Mouse (Mus musculus): Measurements from ENCODE around the gene Afap1.

Afap1 gene

GRCm38 (mm10) chr5:35935939-35936338 lies 42.8 kb downstream of the Afap1 start:
- DNase-seq (ENCODE audit: low spot score), result no peak

- DNase-seq (ENCODE audit: low spot score), result no peak
Measured at GRCm38 (mm10) chr5:35938249-35939223, 45.4 kb downstream of the Afap1 start.

GRCm38 (mm10) chr5:35939958-35940357 lies 46.8 kb downstream of the Afap1 start:
- DNase-seq (ENCODE audit: low spot score), result no peak

DNA sequence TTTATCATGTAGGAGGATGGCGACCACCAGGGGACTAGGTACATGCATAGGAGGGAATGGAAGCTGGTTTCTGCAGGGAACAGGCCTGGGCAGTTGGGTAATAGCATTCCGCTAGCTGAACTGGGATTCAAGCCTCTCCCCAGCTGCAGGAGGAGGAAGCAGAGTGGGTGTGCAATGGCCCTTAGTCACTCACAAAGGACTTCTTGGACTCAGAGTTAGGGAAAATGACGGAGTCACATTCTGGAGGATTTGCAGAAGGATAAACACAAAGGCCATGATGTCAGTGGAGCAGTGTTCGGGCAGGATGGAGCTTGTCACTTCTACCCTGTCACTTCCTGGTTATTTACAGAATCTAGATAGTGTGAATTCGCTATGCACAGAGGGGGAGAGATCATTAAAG lies 50.4 kb downstream of the Afap1 start:
- DNase-seq (ENCODE audit: low spot score), result no peak

- DNase-seq (ENCODE audit: low spot score), result no peak
Measured at GRCm38 (mm10) chr5:35946841-35947240, 53.7 kb downstream of the Afap1 start.

- DNase-seq (ENCODE audit: low spot score), result no peak
Measured at GRCm38 (mm10) chr5:35947427-35947826, 54.3 kb downstream of the Afap1 start.

GRCm38 (mm10) chr5:35948225-35948975 lies 55.3 kb downstream of the Afap1 start:
- DNase-seq (ENCODE audit: low spot score), result no peak

DNA sequence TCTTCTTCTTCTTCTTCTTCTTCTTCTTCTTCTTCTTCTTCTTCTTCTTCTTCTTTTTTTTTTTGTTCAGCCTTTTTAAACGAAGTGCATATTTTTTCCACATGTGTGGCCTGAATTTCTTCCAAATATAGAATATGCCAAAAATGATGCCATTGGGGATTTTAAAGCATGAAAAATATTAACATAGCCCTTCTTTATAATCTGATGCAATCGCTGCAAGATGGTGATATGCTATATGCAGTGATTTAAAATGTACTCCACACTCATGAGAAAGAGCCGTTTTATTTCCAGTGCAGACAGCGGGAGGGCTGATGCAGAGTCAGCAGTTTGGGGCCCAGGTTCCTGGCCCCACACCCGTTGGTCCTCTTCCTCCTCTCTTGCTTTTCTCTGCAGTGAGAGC lies 55.9 kb downstream of the Afap1 start:
- no peak for DNase-seq (ENCODE audit: low spot score)

GRCm38 (mm10) chr5:35950504-35950903 lies 57.4 kb downstream of the Afap1 start:
- DNase-seq (ENCODE audit: low spot score), result no peak

GRCm38 (mm10) chr5:35954055-35954718 lies 61.1 kb downstream of the Afap1 start:
- no peak for DNase-seq (ENCODE audit: low spot score)

DNA sequence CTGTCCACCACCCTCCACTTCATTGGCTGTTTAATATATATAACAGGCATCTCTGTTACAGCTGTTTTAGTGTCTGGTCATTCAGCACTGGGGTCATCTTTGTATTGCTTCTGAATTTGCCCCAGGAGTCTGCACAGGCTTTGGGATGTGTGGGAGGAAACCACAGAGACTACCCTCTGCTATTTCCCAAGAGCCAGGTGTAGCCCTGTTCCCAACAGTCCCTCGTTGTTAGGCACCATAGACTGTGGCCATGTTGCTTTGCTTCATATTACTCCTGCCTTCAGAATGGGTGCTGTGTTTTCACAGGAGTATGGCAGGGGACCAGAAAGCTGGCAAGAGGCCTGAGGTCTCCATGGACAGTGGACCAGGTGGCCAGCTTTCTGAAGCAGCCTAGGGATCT lies 63.1 kb downstream of the Afap1 start:
- DNase-seq (ENCODE audit: low spot score), result no peak

DNA sequence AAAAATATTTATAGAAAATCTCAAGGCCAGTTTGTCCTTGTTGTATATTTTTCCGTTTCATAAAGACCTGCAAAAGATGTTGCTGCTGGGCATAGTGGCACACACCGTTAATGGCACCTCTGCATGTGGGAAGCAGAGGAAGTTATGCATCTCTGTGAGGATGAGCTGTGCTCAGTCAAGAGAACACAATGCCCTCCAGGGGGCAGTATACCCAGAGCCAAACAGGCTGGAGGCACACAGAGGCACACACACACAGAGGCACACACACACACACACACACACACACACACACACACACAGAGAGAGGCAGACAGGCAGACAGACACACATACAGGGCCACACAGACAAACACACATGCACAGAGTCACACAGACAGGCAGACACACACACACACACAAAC lies 65.6 kb downstream of the Afap1 start:
- DNase-seq (ENCODE audit: low spot score), result no peak

GRCm38 (mm10) chr5:35960168-35960567 lies 67.0 kb downstream of the Afap1 start:
- no peak for DNase-seq (ENCODE audit: low spot score)

DNA sequence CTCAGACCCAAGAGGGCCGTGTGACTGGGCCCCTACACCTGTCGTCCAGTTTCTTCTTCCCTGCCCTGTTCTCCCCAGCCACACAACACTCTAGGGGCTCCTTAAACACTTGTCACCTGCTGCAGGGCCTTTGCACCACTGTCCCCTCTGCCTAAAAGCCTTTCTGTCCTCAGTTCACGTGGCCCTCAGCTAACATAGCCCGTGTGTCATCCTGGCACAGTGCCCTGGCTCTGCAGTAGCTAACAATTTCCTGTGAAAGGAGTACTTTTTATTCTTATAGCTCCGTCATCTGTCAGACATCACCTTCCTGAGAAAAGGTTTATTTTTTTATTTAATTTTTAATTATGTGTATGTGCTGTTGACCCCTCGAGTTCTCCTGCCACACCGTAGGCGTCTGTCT lies 68.2 kb downstream of the Afap1 start:
- DNase-seq (ENCODE audit: low spot score), result no peak

- DNase-seq (ENCODE audit: low spot score), result no peak
Measured at GRCm38 (mm10) chr5:35963635-35964034, 70.5 kb downstream of the Afap1 start.

DNA sequence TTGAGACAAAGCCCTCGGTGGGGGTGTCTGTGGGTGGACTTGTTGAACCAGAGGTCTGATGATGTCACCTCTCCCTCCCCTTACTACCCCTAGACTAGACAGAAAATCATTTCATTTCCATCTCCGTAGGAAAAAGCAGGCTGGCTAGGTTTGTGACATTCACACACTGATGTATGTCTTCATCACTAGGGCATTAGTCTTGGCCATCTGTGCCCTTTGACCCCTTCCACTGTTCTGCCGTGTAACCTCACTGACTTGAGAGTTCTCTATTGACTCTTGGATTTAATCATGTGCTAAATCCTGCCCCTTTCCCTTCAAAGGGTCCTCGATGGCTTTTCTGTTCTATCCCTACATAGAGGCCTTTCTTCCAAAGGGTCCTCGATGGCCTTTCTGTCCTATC lies 71.9 kb downstream of the Afap1 start:
- no peak for DNase-seq (ENCODE audit: low spot score)

DNA sequence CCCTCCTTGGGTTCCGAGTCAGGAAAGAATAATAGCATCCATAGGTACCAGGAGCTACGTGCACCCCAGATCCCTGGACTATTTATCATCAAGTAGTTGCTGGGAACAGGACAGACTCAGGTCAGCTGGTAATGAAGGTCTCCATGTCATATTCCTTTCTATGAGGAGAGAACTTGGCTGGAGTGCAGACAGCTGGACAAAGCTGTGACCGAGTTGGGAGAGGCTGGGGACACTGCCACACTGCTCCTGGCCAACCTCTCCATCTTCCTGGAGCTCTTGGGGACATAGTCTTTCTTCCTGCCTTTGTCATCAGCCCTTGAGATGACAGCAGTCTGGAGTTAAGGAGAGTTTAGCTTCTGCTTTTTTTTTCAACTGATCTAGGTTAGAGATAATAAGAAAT lies 76.7 kb downstream of the Afap1 start:
- no peak for DNase-seq (ENCODE audit: low spot score)

DNA sequence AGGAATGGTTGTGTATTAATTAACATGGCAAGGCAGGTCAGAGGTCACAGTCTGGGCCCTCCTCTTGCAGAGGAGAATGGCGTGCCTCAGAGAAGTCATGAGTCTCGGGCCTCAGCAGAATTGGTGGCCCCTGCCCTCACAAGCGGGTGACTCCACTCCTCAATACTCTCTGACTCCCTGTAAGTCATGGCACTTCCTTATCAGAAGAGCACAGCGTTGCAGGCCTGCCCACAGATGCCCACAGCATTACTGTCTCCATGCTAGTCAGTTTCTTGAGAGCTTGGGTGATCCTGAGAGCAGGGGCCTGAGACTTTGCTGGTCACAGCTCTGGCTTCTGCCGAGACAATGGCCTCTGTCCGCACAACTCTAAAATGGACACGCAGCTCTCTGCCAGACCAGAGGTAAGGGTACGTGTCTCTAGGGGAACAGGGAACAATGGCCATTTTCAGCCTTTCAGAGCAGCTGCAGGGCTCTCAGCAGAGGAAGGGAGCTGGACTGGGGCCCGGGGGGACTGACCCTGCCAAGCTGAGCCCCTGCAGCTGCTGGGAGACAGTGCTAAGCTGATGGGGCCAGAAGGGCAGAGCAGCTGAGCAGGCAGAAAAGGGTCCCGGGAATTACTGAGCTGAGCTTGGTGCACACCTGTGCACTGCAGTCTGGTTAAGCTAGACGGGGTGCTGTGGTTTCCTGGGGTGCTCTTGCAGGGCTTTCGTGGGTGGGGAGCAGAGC lies 77.4 kb downstream of the Afap1 start:
- DNase-seq (ENCODE audit: low spot score), result no peak

- no peak for DNase-seq (ENCODE audit: low spot score)
Measured at GRCm38 (mm10) chr5:35971841-35972578, 78.9 kb downstream of the Afap1 start.

GRCm38 (mm10) chr5:35972739-35973138 lies 79.6 kb downstream of the Afap1 start:
- DNase-seq (ENCODE audit: low spot score), result no peak

DNA sequence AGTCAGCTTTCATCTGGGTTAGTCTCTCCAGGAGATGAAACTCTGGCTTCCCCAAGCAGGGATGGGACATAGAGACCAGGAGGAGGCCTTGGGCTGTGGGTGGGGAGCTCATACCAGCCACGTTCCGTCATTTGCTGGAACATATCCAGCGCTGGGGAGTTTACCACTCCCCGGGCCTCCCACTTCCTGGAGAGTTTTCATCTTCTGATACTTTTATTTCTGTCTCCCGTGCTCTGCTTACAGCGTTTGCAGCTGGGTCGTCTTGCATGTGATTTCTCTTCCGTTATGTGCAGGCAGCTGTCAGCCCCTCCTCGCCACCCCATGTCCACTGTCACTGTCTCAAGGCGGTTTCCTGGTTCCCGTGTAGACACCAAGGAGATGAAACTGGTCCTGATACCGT lies 80.7 kb downstream of the Afap1 start:
- peak; percentile 74 for DNase-seq (ENCODE audit: low spot score)
